Mouse (Mus musculus) midbrain, embryonic 15.5 days (tissue): Measurements from ENCODE around the gene Cda. TPM values are rescaled to one million over a fixed set of nuclear protein-coding genes. Genes with fewer than 3 reads are reported as not detected.
"Not testable (repeated sequence)": the region's sequence is repeated elsewhere in the genome, so short reads cannot be mapped to it uniquely, and the experiment has no call there.

ENCODE experiments used
- ATAC-seq: fragments of 200-750 bp; cut with Nextera tagmentation; replicated peaks from 2 replicates; pipeline ENCODE4 v1.8.0; 2017; ENCODE audit warnings: moderate TSS enrichment
- H3K27ac ChIP-seq: fragments of 300-500 bp; sonication (generic); 2 replicates; pipeline ENCODE4 v1.5.1; 2015; ENCODE audit warnings: mild to moderate bottlenecking, inconsistent platforms
- H3K27me3 ChIP-seq: fragments of 300-500 bp; sonication (generic); replicated peaks from 2 replicates; pipeline ENCODE4 v1.6.1; 2015; ENCODE audit warnings: inconsistent platforms
- H3K36me3 ChIP-seq: fragments of 300-500 bp; sonication (generic); replicated peaks from 2 replicates; pipeline ENCODE4 v1.6.1; 2015; ENCODE audit warnings: inconsistent platforms
- H3K4me1 ChIP-seq: fragments of 300-500 bp; sonication (generic); 2 replicates; pipeline ENCODE4 v1.6.1; 2015; ENCODE audit warnings: inconsistent platforms
- H3K4me2 ChIP-seq: fragments of 300-500 bp; sonication (generic); 2 replicates; pipeline ENCODE4 v1.6.1; 2015; ENCODE audit warnings: inconsistent platforms, mild to moderate bottlenecking, moderate library complexity
- H3K4me3 ChIP-seq: fragments of 300-500 bp; sonication (generic); 2 replicates; pipeline ENCODE4 v1.5.1; 2015; ENCODE audit warnings: mild to moderate bottlenecking, inconsistent platforms
- H3K9ac ChIP-seq: fragments of 300-500 bp; sonication (generic); 2 replicates; pipeline ENCODE4 v1.6.1; 2015; ENCODE audit warnings: mild to moderate bottlenecking, inconsistent platforms
- H3K9me3 ChIP-seq: fragments of 300-500 bp; sonication (generic); 2 replicates; pipeline ENCODE4 v1.6.1; 2016; ENCODE audit warnings: inconsistent platforms
- WGBS: fragments of 180-500 bp; shearing (Covaris S2); methylation state at CpG from one replicate; pipeline ENCODE4 v1.1.7; 2015; ENCODE audit warnings: mixed read lengths; 5-methylcytosine and 5-hydroxymethylcytosine counted together
- polyA plus RNA-seq: library from polyadenylated mRNA; unstranded; fragments of >200 nt; fragmentation: Nextera tagmentation; extraction: Ambion mirVana; gene quantifications from 2 replicates; pipeline ENCODE4 v1.2.1, GENCODE M21; 2015

Cda gene
- polyA plus RNA-seq, 1 experiment from 2014 or later = 4.6 TPM

DNA sequence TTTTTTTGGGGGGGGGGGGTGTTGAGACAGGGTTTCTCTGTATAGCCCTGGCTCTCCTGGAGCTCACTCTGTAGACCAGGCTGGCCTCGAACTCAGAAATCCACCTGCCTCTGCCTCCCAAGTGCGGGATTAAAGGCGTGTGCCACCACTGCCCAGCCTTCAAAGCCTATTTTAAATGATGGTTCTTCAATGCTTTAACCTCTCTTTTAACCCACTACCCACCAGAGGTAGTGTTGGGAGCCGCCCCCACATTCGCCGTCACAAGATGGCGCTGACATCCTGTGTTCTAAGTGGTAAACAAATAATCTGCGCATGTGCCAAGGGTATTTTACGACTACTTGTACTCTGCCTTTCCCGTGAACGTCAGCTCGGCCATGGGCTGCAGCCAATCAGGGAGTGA lies 40.6 kb downstream of the Cda start:
- not testable (repeated sequence) for H3K27me3 ChIP-seq, H3K9ac ChIP-seq, H3K27ac ChIP-seq, H3K4me3 ChIP-seq, H3K4me2 ChIP-seq, ATAC-seq, H3K9me3 ChIP-seq, H3K36me3 ChIP-seq
- 43% methylated on average over 8 of the region's 12 CpGs for WGBS
- peaks cover 37% of the 10 kb centered on the region for H3K4me1 ChIP-seq

DNA sequence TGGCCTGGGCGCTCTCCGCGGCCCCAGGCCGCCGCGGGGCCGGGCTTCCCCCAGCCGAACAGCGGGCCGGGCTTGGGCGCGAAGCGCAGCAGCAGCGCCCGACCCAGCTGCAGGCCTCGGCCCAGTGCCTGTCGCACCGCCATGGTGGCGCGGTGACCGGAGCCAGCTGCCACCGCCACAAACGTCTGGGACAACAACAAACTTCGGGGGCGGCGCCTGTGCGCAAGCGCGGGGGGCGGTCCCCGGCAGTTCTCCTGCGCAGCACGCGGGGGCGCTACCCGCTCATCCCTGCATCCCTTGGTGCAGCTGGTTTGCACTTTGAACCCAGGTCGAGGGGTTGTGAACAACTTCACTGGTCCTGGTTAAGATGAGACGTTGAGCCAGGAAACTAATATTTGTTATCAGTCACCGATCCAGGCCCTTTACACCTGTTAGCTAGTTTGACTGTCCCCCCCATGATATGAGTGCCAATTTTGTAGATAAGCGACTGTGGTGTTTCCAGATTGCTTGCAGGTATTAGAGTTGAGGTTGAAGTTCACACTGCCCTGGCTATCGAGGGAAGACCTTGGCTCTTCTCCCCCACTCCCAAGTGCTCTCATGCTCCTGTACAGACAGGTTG lies 41.6 kb downstream of the Cda start, which contains the start of gene Pink1:
Gene Pink1 (minus strand): TSS at position 231 of the 619 bp plus-strand sequence.
- WGBS = 3% methylated on average over 41 of the region's 41 CpGs
- no peaks in the 10 kb centered on the region for H3K36me3 ChIP-seq
- H3K4me2 ChIP-seq = peak within 1 kb of the TSS; percentile 56
- H3K4me3 ChIP-seq = peak within 1 kb of the TSS; percentile 80
- H3K9ac ChIP-seq = peak within 1 kb of the TSS; percentile 77
- H3K9me3 ChIP-seq = no peaks in the 10 kb centered on the region
- no peaks in the 10 kb centered on the region for H3K27me3 ChIP-seq
- peaks cover 38% of the 10 kb centered on the region for H3K4me1 ChIP-seq
- H3K27ac ChIP-seq = peak within 1 kb of the TSS; percentile 92
- ATAC-seq = peak; percentile 70

- peak overlapping the region; percentile 80 for H3K4me3 ChIP-seq
- ATAC-seq = peak; percentile 86
- H3K27ac ChIP-seq = peak overlapping the region; percentile 92
- 1% methylated on average over 45 of the region's 45 CpGs for WGBS
- peak overlapping the region; percentile 77 for H3K9ac ChIP-seq
- no peaks in the 10 kb centered on the region for H3K9me3 ChIP-seq
- H3K27me3 ChIP-seq = no peaks in the 10 kb centered on the region
- H3K4me1 ChIP-seq = peaks cover 38% of the 10 kb centered on the region
- 0 out of 2 replicates have a peak, but pooled peaks cover under 1% of the 10 kb centered on the region for H3K36me3 ChIP-seq
- peak overlapping the region; percentile 56 for H3K4me2 ChIP-seq
Observed at GRCm38 (mm10) chr4:138325466-138326076, 42.2 kb downstream of the Cda start.

DNA sequence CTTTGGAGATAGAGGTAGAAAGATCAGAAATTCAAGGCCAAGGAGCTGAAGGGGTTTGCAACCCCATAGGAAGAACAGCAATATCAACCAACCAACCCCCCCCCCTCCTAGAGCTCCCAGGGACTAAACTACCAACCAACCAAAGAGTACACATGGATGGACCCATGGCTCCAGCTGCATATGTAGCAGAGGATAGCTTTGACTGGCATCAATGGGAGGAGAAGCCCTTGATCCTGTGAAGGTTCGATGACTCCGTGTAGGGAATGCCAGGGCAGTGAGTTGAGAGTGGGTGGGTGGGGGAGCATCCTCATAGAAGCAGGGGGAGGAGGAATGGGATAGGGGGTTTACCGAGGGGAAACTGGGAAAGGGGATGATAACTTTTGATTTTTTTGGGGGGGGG lies 43.3 kb downstream of the Cda start:
- Histone ChIP-seq H3K4me2 (no peak overlapping the region), H3K27ac (no peak overlapping the region)

DNA sequence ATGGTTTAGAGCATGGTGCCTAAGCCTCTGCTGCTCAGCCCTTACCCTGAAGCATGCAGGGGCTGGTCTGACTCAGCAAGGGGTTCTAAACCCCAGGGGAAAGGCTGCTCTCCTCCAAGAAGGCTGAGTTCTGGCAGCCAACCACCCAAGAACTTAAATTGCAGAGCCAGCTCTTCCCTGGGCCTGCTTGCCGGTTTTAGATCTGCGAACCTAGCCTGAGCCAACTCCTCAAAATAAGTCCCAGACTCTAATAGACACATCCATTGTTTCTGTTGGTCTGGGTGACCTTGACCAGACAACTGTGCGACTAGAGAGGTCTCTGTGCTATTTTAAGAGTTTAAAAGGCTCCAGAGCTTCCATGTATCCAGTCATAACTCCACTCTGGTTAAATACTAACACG lies 44.0 kb downstream of the Cda start:
- H3K9me3 ChIP-seq = no peaks in the 10 kb centered on the region
- peaks cover 38% of the 10 kb centered on the region for H3K4me1 ChIP-seq
- WGBS = 75% methylated on average over 4 of the region's 4 CpGs
- H3K36me3 ChIP-seq = 0 out of 2 replicates have a peak, but pooled peaks cover 3% of the 10 kb centered on the region
- no peaks in the 10 kb centered on the region for H3K27me3 ChIP-seq
- no peak overlapping the region for H3K4me2 ChIP-seq
- no peak overlapping the region for H3K4me3 ChIP-seq
- no peak overlapping the region for H3K9ac ChIP-seq
- H3K27ac ChIP-seq = peak overlapping the region; percentile 49
- ATAC-seq = no peak

More for the DNA sequence above, 43.3 kb downstream of the Cda start:
- Histone ChIP-seq H3K9me3 (no peaks in the 10 kb centered on the region), H3K4me1 (peaks cover 38% of the 10 kb centered on the region), H3K4me3 (no peak overlapping the region), H3K27me3 (no peaks in the 10 kb centered on the region), H3K36me3 (0 out of 2 replicates have a peak, but pooled peaks cover 3% of the 10 kb centered on the region), H3K9ac (no peak overlapping the region)
- no peak for ATAC-seq
- 87% methylated on average over 3 of the region's 3 CpGs for WGBS

- no peak for ATAC-seq
- H3K4me2 ChIP-seq = peak overlapping the region; percentile 14; the same call in 1 of the 2 replicates
- H3K36me3 ChIP-seq = 0 out of 2 replicates have a peak, but pooled peaks cover 3% of the 10 kb centered on the region
- H3K27me3 ChIP-seq = no peaks in the 10 kb centered on the region
- H3K9ac ChIP-seq = no peak overlapping the region
- H3K4me1 ChIP-seq = peaks cover 36% of the 10 kb centered on the region
- H3K27ac ChIP-seq = peak overlapping the region; percentile 49; the same call in 1 of the 2 replicates
- no peaks in the 10 kb centered on the region for H3K9me3 ChIP-seq
- WGBS = 10% methylated on average over 4 of the region's 4 CpGs
- no peak overlapping the region for H3K4me3 ChIP-seq
Observed at GRCm38 (mm10) chr4:138322692-138323091, 45.1 kb downstream of the Cda start.

- Histone ChIP-seq H3K36me3 (peaks cover 10% of the 10 kb centered on the region; the same call in 1 of the 2 replicates), H3K27ac (no peak overlapping the region), H3K9ac (no peak overlapping the region), H3K4me2 (no peak overlapping the region), H3K27me3 (no peaks in the 10 kb centered on the region), H3K9me3 (no peaks in the 10 kb centered on the region), H3K4me3 (no peak overlapping the region), H3K4me1 (peaks cover 36% of the 10 kb centered on the region)
- WGBS = 79% methylated on average over 7 of the region's 7 CpGs
- ATAC-seq = no peak
Observed at GRCm38 (mm10) chr4:138321488-138321887, 46.3 kb downstream of the Cda start.

GRCm38 (mm10) chr4:138320711-138321110 lies 47.1 kb downstream of the Cda start:
- Histone ChIP-seq H3K4me1 (peaks cover 33% of the 10 kb centered on the region), H3K36me3 (peaks cover 12% of the 10 kb centered on the region; the same call in 1 of the 2 replicates), H3K27me3 (no peaks in the 10 kb centered on the region), H3K9me3 (no peaks in the 10 kb centered on the region), H3K27ac (no peak overlapping the region), H3K4me2 (no peak overlapping the region), H3K9ac (no peak overlapping the region), H3K4me3 (no peak overlapping the region)
- 80% methylated on average over 11 of the region's 11 CpGs for WGBS
- no peak for ATAC-seq

- Histone ChIP-seq H3K27ac (no peak overlapping the region), H3K4me3 (no peak overlapping the region), H3K4me2 (no peak overlapping the region), H3K27me3 (no peaks in the 10 kb centered on the region), H3K9me3 (no peaks in the 10 kb centered on the region), H3K9ac (no peak overlapping the region), H3K36me3 (peaks cover 12% of the 10 kb centered on the region; the same call in 1 of the 2 replicates), H3K4me1 (peaks cover 27% of the 10 kb centered on the region)
- no peak for ATAC-seq
- 33% methylated on average over 10 of the region's 10 CpGs for WGBS
Observed at GRCm38 (mm10) chr4:138319508-138319907, 48.3 kb downstream of the Cda start.

DNA sequence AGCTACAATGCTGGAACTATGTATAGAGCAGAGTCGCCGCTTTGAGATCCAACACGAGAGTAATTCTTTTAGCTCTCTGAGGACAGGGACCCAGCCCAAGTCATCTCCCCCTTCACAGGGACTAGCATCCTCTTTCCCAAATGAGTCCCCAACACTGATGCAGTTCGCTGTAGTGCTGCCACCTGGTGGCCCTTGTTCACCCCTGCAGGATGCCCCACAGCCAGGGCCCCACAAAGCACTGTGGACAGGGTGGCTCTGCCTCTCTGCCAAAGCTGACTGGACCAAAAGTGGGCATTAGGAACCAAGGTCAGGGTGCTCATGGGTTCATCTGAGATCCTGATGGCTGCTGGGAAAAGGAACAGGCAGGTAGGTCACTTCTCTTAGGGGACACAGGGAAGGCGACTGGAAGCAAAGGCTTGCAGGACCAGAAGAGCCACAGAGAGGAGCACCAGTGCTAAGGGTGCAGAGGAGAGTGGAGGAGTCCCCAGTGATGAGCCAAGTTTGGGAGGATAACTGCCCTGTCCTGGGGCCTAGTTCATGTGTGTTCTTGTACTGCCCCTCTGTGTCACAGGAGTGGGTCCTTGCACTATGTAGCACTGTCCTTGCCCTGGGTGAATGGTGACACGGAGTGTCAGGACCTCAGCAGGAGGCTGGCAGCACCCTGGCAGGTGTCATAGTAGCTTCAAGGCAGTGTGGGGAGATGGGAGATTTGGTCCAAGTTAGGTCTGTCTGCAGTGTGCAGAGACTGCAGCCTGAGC lies 49.1 kb downstream of the Cda start:
- no peak overlapping the region for H3K4me3 ChIP-seq
- ATAC-seq = peak; percentile 53
- H3K4me1 ChIP-seq = peaks cover 19% of the 10 kb centered on the region
- no peak overlapping the region for H3K9ac ChIP-seq
- no peak overlapping the region for H3K4me2 ChIP-seq
- WGBS = 57% methylated on average over 6 of the region's 6 CpGs
- no peak overlapping the region for H3K27ac ChIP-seq
- H3K9me3 ChIP-seq = no peaks in the 10 kb centered on the region
- H3K27me3 ChIP-seq = no peaks in the 10 kb centered on the region
- H3K36me3 ChIP-seq = peaks cover 20% of the 10 kb centered on the region; the same call in 1 of the 2 replicates

GRCm38 (mm10) chr4:138316369-138316768 lies 51.4 kb downstream of the Cda start:
- H3K36me3 ChIP-seq = peaks cover 37% of the 10 kb centered on the region
- H3K4me2 ChIP-seq = no peak overlapping the region
- H3K9ac ChIP-seq = no peak overlapping the region
- no peaks in the 10 kb centered on the region for H3K27me3 ChIP-seq
- H3K4me3 ChIP-seq = no peak overlapping the region
- 92% methylated on average over 6 of the region's 6 CpGs for WGBS
- peaks cover 4% of the 10 kb centered on the region for H3K4me1 ChIP-seq
- no peaks in the 10 kb centered on the region for H3K9me3 ChIP-seq
- ATAC-seq = no peak
- no peak overlapping the region for H3K27ac ChIP-seq

- Histone ChIP-seq H3K36me3 (peaks cover 43% of the 10 kb centered on the region), H3K27ac (no peak overlapping the region), H3K4me2 (no peak overlapping the region), H3K9ac (no peak overlapping the region), H3K4me3 (no peak overlapping the region), H3K27me3 (no peaks in the 10 kb centered on the region), H3K4me1 (peaks cover 4% of the 10 kb centered on the region), H3K9me3 (no peaks in the 10 kb centered on the region)
- ATAC-seq = no peak
- WGBS = 71% methylated on average over 9 of the region's 9 CpGs
Observed at GRCm38 (mm10) chr4:138315781-138316180, 52.0 kb downstream of the Cda start.
